Mouse (Mus musculus): ENCODE measurements at regions not wholly inside any gene's neighbourhood (a gene's known extent, or its start where the extent isn't known, plus 50 kb on each side); places are given as distances from the start of the nearest gene placed in this dataset.
"Not testable (repeated sequence)": the region's sequence is repeated elsewhere in the genome, so short reads cannot be mapped to it uniquely, and the experiment has no call there.

GRCm38 (mm10) chr13:58663316-58663715, 52.6 kb upstream of the Slc28a3 start:
- no peak for DNase-seq (ENCODE audit: extremely low spot score)

GRCm38 (mm10) chr13:58668664-58669063, 58.0 kb upstream of the Slc28a3 start:
- no peak for DNase-seq (ENCODE audit: extremely low spot score)

GRCm38 (mm10) chr13:58670206-58670605, 59.5 kb upstream of the Slc28a3 start:
- no peak for DNase-seq (ENCODE audit: extremely low spot score)

GRCm38 (mm10) chr13:58675611-58676010, 64.9 kb upstream of the Slc28a3 start:
- DNase-seq (ENCODE audit: extremely low spot score) = not testable (repeated sequence)

DNA sequence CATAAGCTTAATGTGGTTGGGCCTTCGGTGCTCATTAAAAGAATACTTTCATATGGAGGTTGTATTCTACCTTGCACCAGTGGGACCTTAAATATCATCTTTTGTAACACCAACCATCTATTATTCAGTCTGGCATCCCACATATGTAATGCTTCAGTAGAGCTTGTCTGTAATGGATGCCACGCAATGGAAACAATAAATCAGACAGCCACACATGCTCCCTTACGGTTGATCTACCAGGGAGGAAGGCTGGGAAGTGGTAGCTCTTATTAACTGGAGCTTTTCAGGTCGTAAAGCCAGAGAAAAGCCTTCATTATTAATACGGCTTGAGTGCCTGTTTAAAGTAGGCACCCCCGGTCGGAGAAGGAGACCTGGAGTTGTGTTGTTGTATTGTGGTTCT, 66.8 kb upstream of the Slc28a3 start:
- no peak for DNase-seq (ENCODE audit: extremely low spot score)

- no peak for DNase-seq (ENCODE audit: extremely low spot score)
Observed at GRCm38 (mm10) chr13:58679663-58680062, 69.0 kb upstream of the Slc28a3 start.

GRCm38 (mm10) chr13:58686822-58687221, 76.1 kb upstream of the Slc28a3 start:
- DNase-seq (ENCODE audit: extremely low spot score) = no peak

DNA sequence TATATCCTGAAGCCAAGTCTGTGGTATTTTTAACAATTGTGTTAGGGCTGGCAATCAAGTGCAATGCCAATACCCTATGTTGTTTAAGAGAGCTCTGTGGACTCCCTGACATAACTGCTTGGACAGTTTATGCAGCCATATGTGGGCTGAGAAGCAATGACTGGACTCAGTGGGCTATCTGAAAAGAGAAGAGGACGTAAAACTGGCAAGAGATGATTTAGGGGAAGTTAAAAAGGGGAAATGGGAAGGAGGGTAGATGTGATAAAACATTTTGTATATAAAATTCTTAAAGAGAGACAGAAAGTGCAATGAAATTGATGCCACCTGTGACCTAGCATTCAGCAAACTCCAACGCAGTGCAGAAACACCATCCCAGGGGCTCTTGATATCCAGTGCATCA, 76.9 kb upstream of the Slc28a3 start:
- DNase-seq (ENCODE audit: extremely low spot score) = no peak

- no peak for DNase-seq (ENCODE audit: extremely low spot score)
Observed at GRCm38 (mm10) chr13:58688249-58688648, 77.6 kb upstream of the Slc28a3 start.

- DNase-seq (ENCODE audit: extremely low spot score) = no peak
Observed at GRCm38 (mm10) chr13:58694703-58695102, 84.0 kb upstream of the Slc28a3 start.

DNA sequence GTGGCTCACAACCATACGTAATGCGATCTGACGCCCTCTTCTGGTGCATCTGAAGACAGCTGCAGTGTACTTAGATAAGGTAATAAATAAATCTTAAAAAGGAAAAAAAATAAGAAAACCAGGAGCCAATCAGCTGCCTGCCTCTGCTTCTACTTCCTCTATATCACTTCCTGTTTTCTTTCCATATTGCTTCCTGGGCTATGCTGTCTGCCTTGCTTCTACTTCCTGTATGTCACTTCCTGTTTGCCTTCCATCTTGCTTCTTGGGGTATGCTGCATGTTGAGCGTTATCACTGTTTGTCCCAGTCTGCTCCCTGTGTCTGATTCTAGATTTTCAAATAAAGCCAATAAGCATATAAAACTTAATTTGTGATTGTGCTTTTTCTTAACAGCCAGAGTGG, 85.3 kb upstream of the Slc28a3 start:
- no peak for DNase-seq (ENCODE audit: extremely low spot score)

- no peak for DNase-seq (ENCODE audit: extremely low spot score)
Observed at GRCm38 (mm10) chr13:58700021-58700420, 89.3 kb upstream of the Slc28a3 start.

GRCm38 (mm10) chr13:58704141-58704540, 93.5 kb upstream of the Slc28a3 start:
- DNase-seq (ENCODE audit: extremely low spot score) = no peak

- DNase-seq (ENCODE audit: extremely low spot score) = no peak
Observed at GRCm38 (mm10) chr13:58716584-58716983, 89.8 kb upstream of the Ntrk2 start.

DNA sequence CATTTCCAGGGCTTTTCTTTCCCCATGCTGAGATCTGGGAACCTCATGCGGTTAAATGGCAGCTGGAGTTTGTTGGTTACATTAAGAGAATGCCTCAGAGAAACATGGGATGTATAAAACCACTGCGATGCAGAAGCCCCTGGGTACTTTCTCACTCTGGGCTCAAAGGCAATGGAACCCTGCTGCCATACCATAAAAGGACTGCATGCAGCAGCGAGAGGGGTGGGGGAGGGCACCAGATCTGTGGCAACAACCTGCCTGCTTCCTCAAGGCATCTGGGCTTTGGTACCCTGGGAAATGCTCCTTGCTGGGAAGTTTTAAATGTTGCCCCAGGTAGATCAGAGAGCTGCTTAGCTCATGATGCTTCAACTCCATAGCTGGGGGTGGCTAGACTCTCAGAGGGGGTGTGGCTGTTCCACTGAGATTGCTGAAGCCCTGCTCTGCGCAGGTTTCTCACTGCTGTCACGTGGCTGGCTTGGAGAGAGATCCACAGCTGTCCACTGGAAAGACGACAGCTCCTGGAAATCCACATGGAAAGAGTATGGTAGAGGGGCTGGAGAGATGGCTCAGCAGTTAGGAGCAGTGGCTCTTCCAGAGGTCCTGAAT, 75.8 kb upstream of the Ntrk2 start:
- peak; percentile 17 for DNase-seq (ENCODE audit: extremely low spot score)

DNA sequence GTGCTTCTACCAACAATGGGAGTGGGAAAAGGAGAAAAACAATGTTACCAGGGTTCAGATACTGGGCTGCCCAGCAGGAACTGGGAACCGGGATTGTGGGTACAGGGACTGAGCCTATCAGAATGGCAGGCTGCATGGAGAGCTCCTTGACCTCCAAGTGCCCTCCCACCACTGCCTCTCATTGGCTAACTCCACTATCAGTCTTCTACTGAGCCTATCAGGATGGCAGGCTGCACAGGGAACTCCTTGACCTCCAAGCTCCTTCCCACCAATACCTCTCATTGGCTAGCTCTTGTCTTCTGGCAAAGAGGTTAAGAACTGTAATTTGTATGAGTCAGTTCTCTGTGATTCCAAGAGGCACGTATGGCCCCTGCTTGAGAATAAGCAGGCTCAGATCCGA, 73.6 kb upstream of the Ntrk2 start:
- DNase-seq (ENCODE audit: extremely low spot score) = peak; percentile 17

- no peak for DNase-seq (ENCODE audit: extremely low spot score)
Observed at GRCm38 (mm10) chr13:58733615-58734014, 72.8 kb upstream of the Ntrk2 start.

- DNase-seq (ENCODE audit: extremely low spot score) = no peak
Observed at GRCm38 (mm10) chr13:58735577-58735976, 70.8 kb upstream of the Ntrk2 start.

- no peak for DNase-seq (ENCODE audit: extremely low spot score)
Observed at GRCm38 (mm10) chr13:58740731-58741130, 65.6 kb upstream of the Ntrk2 start.

DNA sequence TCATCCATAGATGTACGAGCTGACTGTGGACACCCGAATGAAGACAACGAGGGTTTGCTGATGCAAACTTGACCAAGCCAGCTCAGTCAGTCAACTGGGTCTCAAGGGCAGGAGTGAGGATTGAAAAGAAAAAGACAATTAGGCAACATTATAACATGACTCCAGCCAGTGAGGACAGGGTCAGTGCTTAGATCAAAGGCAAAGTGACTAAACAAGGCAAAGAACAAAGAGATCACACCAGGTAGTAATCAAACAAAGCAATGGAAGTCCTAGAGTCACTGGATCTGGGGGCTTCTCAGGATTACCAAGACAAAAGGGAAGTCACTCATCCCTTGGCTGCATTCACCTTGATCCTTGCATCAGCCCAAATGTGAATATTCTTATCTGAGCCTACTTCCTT, 60.3 kb upstream of the Ntrk2 start:
- no peak for DNase-seq (ENCODE audit: extremely low spot score)

- no peak for DNase-seq (ENCODE audit: extremely low spot score)
Observed at GRCm38 (mm10) chr13:58747685-58748084, 58.7 kb upstream of the Ntrk2 start.

GRCm38 (mm10) chr13:58756125-58756524, 50.2 kb upstream of the Ntrk2 start:
- DNase-seq (ENCODE audit: extremely low spot score) = no peak

Data from embryo, embryonic 9.5 days (tissue).